In genomic region chr10:79997034-79997760, GRCm38 (mm10) we compare ENCODE assay signal across 8 mouse cellular contexts. TPM values are rescaled to one million over a fixed set of nuclear protein-coding genes. Genes with fewer than 3 reads are reported as not detected.
DNase-seq lines count a peak whose midpoint lies in the region; ATAC-seq and TF ChIP-seq lines count a peak whose summit lies in the region.

No protein-coding gene starts in this region.

- peak overlapping the region; percentile 86 for H3K27ac ChIP-seq in gastrocnemius, adult 2 months
- peak overlapping the region; percentile 17; the same call in 1 of the 2 replicates for H3K27ac ChIP-seq in intestine, embryonic 14.5 days (ENCODE audit: low read depth)
- no peak overlapping the region for H3K27ac ChIP-seq in liver, adult 2 months (replicated peaks; ENCODE audit: insufficient read depth, low read depth, low read length)
- H3K27ac ChIP-seq in midbrain, embryonic 16.5 days (ENCODE audit: low read length), result peak overlapping the region; percentile 12; the same call in 1 of the 2 replicates
- peak overlapping the region; percentile 76 for H3K27ac ChIP-seq in stomach, embryonic 15.5 days

- peak overlapping the region; percentile 54 for H3K4me2 ChIP-seq in intestine, embryonic 14.5 days (ENCODE audit: low read length)
- peak overlapping the region; percentile 65 for H3K4me2 ChIP-seq in midbrain, embryonic 16.5 days (ENCODE audit: low read length)
- H3K4me2 ChIP-seq in stomach, embryonic 15.5 days, result peak overlapping the region; percentile 79

- DNase-seq in urinary bladder, postnatal 25 days (ENCODE audit: low spot score), result peak; percentile 51
- no peak for DNase-seq in urinary bladder, postnatal 4 days (ENCODE audit: low spot score in 2 of 2)
- peak; percentile 78 for DNase-seq in gastrocnemius, adult 2 months
- peak; percentile 86 for DNase-seq in intestine, embryonic 14.5 days (ENCODE audit: low spot score)
- no peak for DNase-seq in liver, adult 2 months (ENCODE audit: extremely low read depth, low read depth, low spot score)

- ATAC-seq in common myeloid progenitor, adult 5-6 weeks (replicated peaks; ENCODE audit: low read depth, poor library complexity, severe bottlenecking), result peak; percentile 57
- peak; percentile 58 for ATAC-seq in intestine, embryonic 14.5 days (replicated peaks; ENCODE audit: low FRiP score, low TSS enrichment, low read depth)
- ATAC-seq in midbrain, embryonic 16.5 days, result peak; percentile 67
- ATAC-seq in stomach, embryonic 15.5 days (ENCODE audit: insufficient read depth, low FRiP score, low read depth), result peak; percentile 55

- TF ChIP-seq POLR2A in liver, adult 2 months (IDR thresholded peaks at IDR 0.05; ENCODE audit: extremely low read depth, insufficient read depth, low read length), result no peak

- H3K36me3 ChIP-seq in intestine, embryonic 14.5 days (ENCODE audit: control insufficient read depth, insufficient read depth, low read length), result peaks cover 36% of the 10 kb centered on the region
- H3K36me3 ChIP-seq in liver, adult 2 months (ENCODE audit: control insufficient read depth, insufficient read depth, low read length), result no peaks in the 10 kb centered on the region
- H3K36me3 ChIP-seq in midbrain, embryonic 16.5 days (ENCODE audit: control insufficient read depth, insufficient read depth, low read length), result no peaks in the 10 kb centered on the region
- H3K36me3 ChIP-seq in stomach, embryonic 15.5 days, result peaks cover 22% of the 10 kb centered on the region

- intact Hi-C loops in gastrocnemius, adult 2 months (cut with DNase I), result loop anchor here (5.0 kb wide), 1 partner anchor 40 kb away; the partner anchor contains the start of gene Polr2e

- H3K27me3 ChIP-seq in intestine, embryonic 14.5 days (replicated peaks; ENCODE audit: control insufficient read depth, insufficient read depth, low read length), result peaks cover 3% of the 10 kb centered on the region; the same call in 1 of the 2 replicates
- no peaks in the 10 kb centered on the region for H3K27me3 ChIP-seq in liver, adult 2 months (ENCODE audit: control insufficient read depth, insufficient read depth, low read length)
- H3K27me3 ChIP-seq in midbrain, embryonic 16.5 days (ENCODE audit: control insufficient read depth, insufficient read depth, low read depth, low read length), result peaks cover 8% of the 10 kb centered on the region; the same call in 1 of the 2 replicates
- H3K27me3 ChIP-seq in stomach, embryonic 15.5 days (replicated peaks), result no peaks in the 10 kb centered on the region

- H3K9me3 ChIP-seq in intestine, embryonic 14.5 days (ENCODE audit: control insufficient read depth, low read length), result no peaks in the 10 kb centered on the region
- no peaks in the 10 kb centered on the region for H3K9me3 ChIP-seq in midbrain, embryonic 16.5 days (replicated peaks; ENCODE audit: control insufficient read depth, low read length, poor library complexity, severe bottlenecking)
- H3K9me3 ChIP-seq in stomach, embryonic 15.5 days, result no peaks in the 10 kb centered on the region

- TF ChIP-seq CTCF in gastrocnemius, adult 2 months (IDR thresholded peaks at IDR 0.05), result no peak
- TF ChIP-seq CTCF in liver, adult 2 months (IDR thresholded peaks at IDR 0.05; ENCODE audit: low read depth, low read length), result no peak

- under 1% methylated on average over 35 of the region's 35 CpGs for WGBS in intestine, embryonic 14.5 days
- 2% methylated on average over 35 of the region's 35 CpGs for WGBS in liver, adult 2 months
- under 1% methylated on average over 35 of the region's 35 CpGs for WGBS in midbrain, embryonic 16.5 days
- WGBS in stomach, embryonic 15.5 days, result under 1% methylated on average over 35 of the region's 35 CpGs

- H3K4me1 ChIP-seq in intestine, embryonic 14.5 days (replicated peaks; ENCODE audit: control insufficient read depth, insufficient read depth, low read length), result peaks cover 6% of the 10 kb centered on the region; the same call in 1 of the 2 replicates
- no peaks in the 10 kb centered on the region for H3K4me1 ChIP-seq in liver, adult 2 months (ENCODE audit: control insufficient read depth, insufficient read depth, low read length)
- H3K4me1 ChIP-seq in midbrain, embryonic 16.5 days (ENCODE audit: control insufficient read depth, insufficient read depth, low read length), result peaks cover 6% of the 10 kb centered on the region
- peaks cover 9% of the 10 kb centered on the region; the same call in 1 of the 2 replicates for H3K4me1 ChIP-seq in stomach, embryonic 15.5 days

- H3K4me3 ChIP-seq in gastrocnemius, adult 2 months, result peak overlapping the region; percentile 83
- H3K4me3 ChIP-seq in intestine, embryonic 14.5 days (ENCODE audit: low read depth, low read length), result peak overlapping the region; percentile 42
- peak overlapping the region; percentile 66 for H3K4me3 ChIP-seq in liver, adult 2 months (ENCODE audit: insufficient read depth, low read depth, low read length)
- peak overlapping the region; percentile 45 for H3K4me3 ChIP-seq in midbrain, embryonic 16.5 days (ENCODE audit: low read depth, low read length)
- H3K4me3 ChIP-seq in stomach, embryonic 15.5 days (replicated peaks), result peak overlapping the region; percentile 58

- H3K9ac ChIP-seq in intestine, embryonic 14.5 days (ENCODE audit: low read length), result peak overlapping the region; percentile 37
- H3K9ac ChIP-seq in liver, adult 2 months (ENCODE audit: low read depth, low read length), result peak overlapping the region; percentile 68; the same call in 1 of the 2 replicates
- peak overlapping the region; percentile 33 for H3K9ac ChIP-seq in midbrain, embryonic 16.5 days (ENCODE audit: low read depth, low read length)
- H3K9ac ChIP-seq in stomach, embryonic 15.5 days, result 0 out of 2 replicates have a peak overlapping the region, but pooled peaks have one; percentile 34

- no peaks in the 10 kb centered on the region for H3K79me2 ChIP-seq in liver, adult 2 months (ENCODE audit: control insufficient read depth, insufficient read depth, low read length)

RNA-seq across cellular contexts. Expression of gene Abca7, which starts 0.9 kb away (rescaled TPM):
- 10.7 and 15.5 TPM in 2 replicates for total RNA-seq in common myeloid progenitor, adult 5-6 weeks (2017)
- total RNA-seq in gastrocnemius, adult 2 months (2021), result 1 to 10 TPM; 6.7 to 7.2 TPM
- polyA plus RNA-seq in intestine, embryonic 14.5 days (2014; fragmentation: Nextera tagmentation; extraction: Ambion mirVana), result 3.7 and 3.8 TPM in 2 replicates
- 1.4 and 1.9 TPM in 2 replicates for total RNA-seq in liver, adult 2 months (2014; rRNA removed)
- 3.2 and 3.4 TPM in 2 replicates for polyA plus RNA-seq in liver, adult 2 months (2012; rRNA removed)
- polyA plus RNA-seq in midbrain, embryonic 16.5 days (2015; fragmentation: Nextera tagmentation; extraction: Ambion mirVana), result 4.1 and 4.8 TPM in 2 replicates
- 4.2 and 4.8 TPM in 2 replicates for polyA plus RNA-seq in stomach, embryonic 15.5 days (2015; fragmentation: Nextera tagmentation; extraction: Ambion mirVana)

RNA-seq across cellular contexts. Expression of gene Cnn2, which starts 8.8 kb away (rescaled TPM):
- total RNA-seq in common myeloid progenitor, adult 5-6 weeks (2017), result 62.2 and 72.9 TPM in 2 replicates
- total RNA-seq in gastrocnemius, adult 2 months (2021), result 1 to 10 TPM; 3.9 to 9.7 TPM
- polyA plus RNA-seq in intestine, embryonic 14.5 days (2014; fragmentation: Nextera tagmentation; extraction: Ambion mirVana), result 320 and 368 TPM in 2 replicates
- total RNA-seq in liver, adult 2 months (2014; rRNA removed), result 5.2 and 6.4 TPM in 2 replicates
- 6.9 and 9.8 TPM in 2 replicates for polyA plus RNA-seq in liver, adult 2 months (2012; rRNA removed)
- 25.7 and 26.2 TPM in 2 replicates for polyA plus RNA-seq in midbrain, embryonic 16.5 days (2015; fragmentation: Nextera tagmentation; extraction: Ambion mirVana)
- polyA plus RNA-seq in stomach, embryonic 15.5 days (2015; fragmentation: Nextera tagmentation; extraction: Ambion mirVana), result 274 and 279 TPM in 2 replicates

RNA-seq across cellular contexts. Expression of gene Tmem259, which starts 13.1 kb away (rescaled TPM):
- total RNA-seq in common myeloid progenitor, adult 5-6 weeks (2017), result 44.8 and 56.7 TPM in 2 replicates
- total RNA-seq in gastrocnemius, adult 2 months (2021), result 10 to 100 TPM; 70.9 to 75.1 TPM
- 14.4 and 17.5 TPM in 2 replicates for polyA plus RNA-seq in intestine, embryonic 14.5 days (2014; fragmentation: Nextera tagmentation; extraction: Ambion mirVana)
- 35.7 and 51.7 TPM in 2 replicates for total RNA-seq in liver, adult 2 months (2014; rRNA removed)
- polyA plus RNA-seq in liver, adult 2 months (2012; rRNA removed), result 223 and 259 TPM in 2 replicates
- polyA plus RNA-seq in midbrain, embryonic 16.5 days (2015; fragmentation: Nextera tagmentation; extraction: Ambion mirVana), result 15.3 and 16.2 TPM in 2 replicates
- 20.6 and 21.3 TPM in 2 replicates for polyA plus RNA-seq in stomach, embryonic 15.5 days (2015; fragmentation: Nextera tagmentation; extraction: Ambion mirVana)

RNA-seq across cellular contexts. Expression of gene Arhgap45, which starts 19.3 kb away (rescaled TPM):
- 85.6 and 106 TPM in 2 replicates for total RNA-seq in common myeloid progenitor, adult 5-6 weeks (2017)
- 1 to 10 TPM in 1 of 2 experiments, under 1 TPM in 1; 0.97 to 1.4 TPM for total RNA-seq in gastrocnemius, adult 2 months (2021)
- polyA plus RNA-seq in intestine, embryonic 14.5 days (2014; fragmentation: Nextera tagmentation; extraction: Ambion mirVana), result 6.8 and 8.0 TPM in 2 replicates
- total RNA-seq in liver, adult 2 months (2014; rRNA removed), result 4.5 and 4.6 TPM in 2 replicates
- 7.7 and 10.9 TPM in 2 replicates for polyA plus RNA-seq in liver, adult 2 months (2012; rRNA removed)
- 1.2 TPM in 2 replicates for polyA plus RNA-seq in midbrain, embryonic 16.5 days (2015; fragmentation: Nextera tagmentation; extraction: Ambion mirVana)
- 9.1 and 10.0 TPM in 2 replicates for polyA plus RNA-seq in stomach, embryonic 15.5 days (2015; fragmentation: Nextera tagmentation; extraction: Ambion mirVana)

RNA-seq across cellular contexts. Expression of gene Grin3b, which starts 26.7 kb away (rescaled TPM):
- total RNA-seq in common myeloid progenitor, adult 5-6 weeks (2017), result not detected in 2 replicates
- under 1 TPM; 0.25 to 0.28 TPM for total RNA-seq in gastrocnemius, adult 2 months (2021)
- polyA plus RNA-seq in intestine, embryonic 14.5 days (2014; fragmentation: Nextera tagmentation; extraction: Ambion mirVana), result 0.23 and 0.28 TPM in 2 replicates
- 0.18 TPM in 1 of 2 replicates, not detected in the other for total RNA-seq in liver, adult 2 months (2014; rRNA removed)
- polyA plus RNA-seq in liver, adult 2 months (2012; rRNA removed), result 0.45 TPM in 2 replicates
- 0.20 and 0.28 TPM in 2 replicates for polyA plus RNA-seq in midbrain, embryonic 16.5 days (2015; fragmentation: Nextera tagmentation; extraction: Ambion mirVana)
- 0.27 and 0.34 TPM in 2 replicates for polyA plus RNA-seq in stomach, embryonic 15.5 days (2015; fragmentation: Nextera tagmentation; extraction: Ambion mirVana)

Comparison
In these comparisons a context has a peak if more than half of its experiments do, and no peak if none do; other contexts are left out.
1. DNase-seq: peak in urinary bladder, postnatal 25 days (single experiment), gastrocnemius, adult 2 months (single experiment) and intestine, embryonic 14.5 days (single experiment); none in urinary bladder, postnatal 4 days (0 of 2) and liver, adult 2 months (single experiment).
2. RNA of gene Cnn2, which starts 8.8 kb away (polyA plus RNA-seq): 320 to 368 TPM in intestine, embryonic 14.5 days and 274 to 279 TPM in stomach, embryonic 15.5 days; 25.7 to 26.2 TPM in midbrain, embryonic 16.5 days and 6.9 to 9.8 TPM in liver, adult 2 months; every median in the first group is over 10 times any median in the second.
3. RNA of gene Tmem259, which starts 13.1 kb away (polyA plus RNA-seq): 223 to 259 TPM in liver, adult 2 months; 20.6 to 21.3 TPM in stomach, embryonic 15.5 days, 14.4 to 17.5 TPM in intestine, embryonic 14.5 days and 15.3 to 16.2 TPM in midbrain, embryonic 16.5 days; every median in the first group is over 10 times any median in the second.
4. Peak in every context shown above with its lines, with median percentiles within 50 percentile points of each other: ATAC-seq, H3K4me3 ChIP-seq, H3K4me2 ChIP-seq and H3K9ac ChIP-seq.